Mouse (Mus musculus) liver, embryonic 18 days (tissue): ENCODE measurements around the gene Gm20823. TPM values are rescaled to one million over a fixed set of nuclear protein-coding genes. Genes with fewer than 3 reads are reported as not detected.

Experiments
- polyA plus RNA-seq: library from polyadenylated mRNA; depleted of rRNA; stranded (reverse); fragments of >200 nt; gene quantifications from 2 replicates; pipeline ENCODE4 v1.2.3, GENCODE M21; 2012; rRNA removed

Gene Gm20823
- polyA plus RNA-seq, result not detected in 2 replicates

GRCm38 (mm10) chrY:62464745-62465144 is at the start of gene Gm20823:
Gene Gm20823 (minus strand): TSS chrY:62464845.

